Mouse (Mus musculus) telencephalon, adult 2 months (tissue): ENCODE measurements around the gene Nudt1.
"Not testable (repeated sequence)": the region's sequence is repeated elsewhere in the genome, so short reads cannot be mapped to it uniquely, and the experiment has no call there.

Source experiments
- DNase-seq: peaks from one replicate; pipeline ENCODE4 v3.0.0-alpha.2; 2011; ENCODE audit warnings: low read depth, low spot score

Gene Nudt1

GRCm38 (mm10) chr5:140342880-140343279 is 21.4 kb downstream of the Nudt1 start:
- DNase-seq = no peak

- no peak for DNase-seq
These were observed 23.8 kb downstream of the Nudt1 start for GRCm38 (mm10) chr5:140345244-140345643.

DNA sequence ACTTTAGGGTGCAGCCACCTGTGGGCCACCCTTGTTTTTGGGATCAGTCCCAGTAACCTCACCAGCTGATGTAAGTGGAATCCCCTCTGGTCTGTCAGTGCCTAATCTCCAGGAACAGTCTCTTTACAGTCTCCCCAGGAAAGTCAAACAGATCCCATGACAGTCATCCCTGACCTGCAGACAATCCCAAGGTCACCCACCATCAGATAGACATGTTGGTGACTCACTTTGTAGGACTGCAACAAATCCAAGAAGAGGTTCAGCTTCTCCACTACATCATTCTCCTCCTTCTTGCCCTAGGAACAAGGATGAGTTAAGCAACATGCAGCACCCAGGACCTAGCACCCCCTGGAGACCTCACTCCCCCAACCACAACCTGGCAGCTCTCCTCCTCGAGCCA is 24.6 kb downstream of the Nudt1 start:
- no peak for DNase-seq

DNA sequence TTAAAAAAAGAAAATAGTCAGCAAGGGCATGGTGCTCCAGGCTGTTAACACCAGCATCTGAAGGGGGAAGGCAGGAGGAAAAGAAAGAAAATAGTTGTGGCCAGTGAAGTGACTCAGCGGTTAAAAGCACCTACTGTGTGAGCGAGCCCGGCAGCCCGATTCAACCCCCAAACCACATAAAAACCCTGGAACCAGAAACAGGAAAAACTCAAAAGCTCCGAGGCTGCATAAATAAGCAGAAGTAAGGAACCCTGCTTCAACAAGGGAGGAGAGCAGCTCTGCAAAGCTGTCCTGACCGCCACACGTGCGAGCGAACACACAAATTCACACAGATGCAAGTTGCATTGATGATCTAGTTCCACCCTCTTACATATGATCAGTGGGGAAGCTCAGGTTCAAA is 28.4 kb downstream of the Nudt1 start:
- no peak for DNase-seq

DNA sequence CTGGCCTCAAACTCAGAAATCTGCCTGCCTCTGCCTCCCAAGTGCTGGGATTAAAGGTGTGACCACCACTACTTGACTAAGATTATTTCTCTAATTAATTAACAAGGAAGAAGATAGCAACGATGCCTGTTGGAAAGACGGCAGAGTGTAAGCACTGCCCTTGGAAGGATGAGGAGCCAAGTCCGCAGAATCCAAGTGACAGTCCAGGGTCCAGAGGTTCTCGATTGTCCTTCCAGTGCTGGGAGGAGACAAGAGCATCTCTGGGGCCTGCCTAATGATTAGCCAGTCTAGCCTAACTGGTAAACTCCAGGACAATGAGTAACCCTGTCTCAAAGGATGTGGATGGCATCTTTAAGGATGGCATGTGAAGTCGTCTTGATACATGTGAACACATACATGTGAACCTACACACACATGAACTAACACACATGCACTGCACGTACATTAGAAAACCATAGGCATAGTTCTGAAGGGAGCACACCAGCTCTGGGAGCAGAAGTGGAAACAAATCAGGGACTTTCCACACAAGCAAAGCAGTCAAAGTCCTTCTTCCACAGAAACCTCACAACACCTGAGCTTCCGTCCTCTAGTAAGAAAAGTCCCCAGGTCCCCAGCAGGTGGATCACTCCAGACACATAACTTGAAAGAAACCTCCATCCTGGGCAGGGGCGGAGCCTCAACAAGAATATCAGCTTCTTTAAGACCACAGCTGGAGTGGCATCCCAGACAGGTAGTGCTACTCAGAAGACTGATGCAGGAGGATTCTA is 29.5 kb downstream of the Nudt1 start:
- no peak for DNase-seq

DNA sequence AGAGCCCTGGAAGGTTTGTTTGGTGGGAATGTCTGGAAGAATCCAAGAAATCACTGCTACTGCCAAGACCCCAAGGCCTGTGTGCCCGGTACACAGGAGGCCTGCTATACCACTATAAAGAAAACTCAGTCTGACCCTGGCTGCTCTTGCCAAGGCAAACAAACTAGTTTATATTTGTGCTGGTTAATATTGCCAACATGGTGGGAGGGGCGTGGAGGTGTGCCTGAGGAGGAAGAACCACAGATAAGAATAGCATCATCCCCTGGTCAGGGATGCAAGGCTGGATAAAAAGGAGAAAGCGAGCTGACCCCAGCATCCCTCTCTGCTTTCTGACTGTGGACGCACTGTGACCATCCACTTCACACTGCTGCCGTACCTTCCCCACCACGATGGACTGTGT is 30.9 kb downstream of the Nudt1 start:
- no peak for DNase-seq

DNA sequence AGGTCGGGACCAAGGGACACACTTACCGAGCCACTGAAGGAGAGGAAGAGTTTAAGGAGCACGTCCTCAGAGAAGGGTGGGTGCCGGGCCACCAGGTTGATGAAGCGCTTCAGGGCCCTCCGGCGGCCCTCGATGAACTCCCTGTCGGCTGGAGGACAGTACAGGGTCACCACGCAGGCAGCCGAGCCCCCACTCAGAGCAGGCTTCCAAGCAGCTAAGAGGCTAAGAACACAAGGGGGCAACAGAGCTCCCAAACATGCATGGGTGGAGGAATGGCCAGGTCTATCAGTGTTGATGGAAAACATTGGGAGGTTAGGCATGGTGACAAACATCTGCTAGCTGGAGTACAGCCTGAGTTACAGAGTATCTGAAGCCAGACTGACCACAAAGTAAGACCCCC is 34.5 kb downstream of the Nudt1 start:
- no peak for DNase-seq

DNA sequence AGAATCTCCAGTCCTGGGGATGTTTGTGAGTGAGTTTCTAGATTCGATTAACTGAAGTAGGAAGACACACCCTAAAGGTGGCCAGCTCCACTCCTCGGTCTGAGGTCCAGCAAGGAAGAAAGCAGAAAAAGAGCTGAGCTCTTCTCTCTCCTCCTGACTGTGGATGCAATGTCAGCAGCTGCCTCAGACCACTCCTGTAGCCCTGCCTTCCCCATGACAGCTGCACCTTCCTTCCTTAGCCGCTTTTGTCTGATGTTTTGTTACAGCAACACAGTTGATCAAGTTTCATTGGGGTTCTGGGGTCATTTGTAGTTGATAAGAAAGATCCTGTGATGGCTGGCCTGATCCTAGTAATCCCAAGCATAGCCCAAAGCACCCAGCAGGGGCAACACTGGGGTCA is 36.0 kb downstream of the Nudt1 start:
- DNase-seq = no peak

GRCm38 (mm10) chr5:140359930-140360674 is 38.6 kb downstream of the Nudt1 start:
- DNase-seq = no peak

GRCm38 (mm10) chr5:140364415-140364814 is 43.0 kb downstream of the Nudt1 start:
- no peak for DNase-seq

- not testable (repeated sequence) for DNase-seq
These were observed 46.7 kb downstream of the Nudt1 start for GRCm38 (mm10) chr5:140368126-140368525.

DNA sequence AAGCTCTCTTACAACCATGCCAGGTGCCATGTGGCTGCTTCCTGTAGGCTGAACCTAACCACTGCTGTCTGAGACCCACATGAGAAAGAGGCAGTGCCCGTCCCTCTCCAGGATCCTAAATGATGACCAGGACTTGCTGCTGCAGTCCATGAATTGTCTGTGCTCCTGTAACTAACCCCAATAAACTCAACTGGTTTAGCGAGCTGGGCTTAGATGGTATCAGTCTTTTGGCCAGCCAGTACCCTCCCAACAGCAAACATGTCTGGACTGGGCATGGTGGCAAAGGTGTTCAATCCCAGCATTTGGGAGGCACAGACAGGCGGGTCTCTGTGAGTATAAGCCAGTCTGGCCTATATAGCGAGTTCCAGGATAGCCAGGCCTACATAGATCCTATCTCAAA is 47.5 kb downstream of the Nudt1 start:
- DNase-seq = no peak

DNA sequence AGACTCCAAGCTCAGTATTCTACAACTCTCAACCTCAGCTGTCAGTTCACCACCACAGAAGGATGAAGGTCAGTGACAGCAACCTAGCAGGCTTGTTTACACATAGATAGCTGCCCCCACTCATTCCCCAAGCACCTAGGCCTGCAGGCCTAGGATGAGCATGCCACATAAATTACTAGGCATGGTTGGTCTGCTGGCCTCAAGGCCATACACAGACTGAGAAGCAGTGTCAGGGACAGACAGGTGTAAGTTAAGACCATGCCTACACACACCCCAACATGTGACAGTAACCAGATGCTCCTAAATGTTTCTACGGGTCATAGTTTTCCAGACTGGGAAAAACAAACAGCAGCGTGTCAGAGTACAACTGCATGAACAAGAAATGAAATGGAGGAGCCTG is 48.0 kb downstream of the Nudt1 start:
- DNase-seq = no peak

DNA sequence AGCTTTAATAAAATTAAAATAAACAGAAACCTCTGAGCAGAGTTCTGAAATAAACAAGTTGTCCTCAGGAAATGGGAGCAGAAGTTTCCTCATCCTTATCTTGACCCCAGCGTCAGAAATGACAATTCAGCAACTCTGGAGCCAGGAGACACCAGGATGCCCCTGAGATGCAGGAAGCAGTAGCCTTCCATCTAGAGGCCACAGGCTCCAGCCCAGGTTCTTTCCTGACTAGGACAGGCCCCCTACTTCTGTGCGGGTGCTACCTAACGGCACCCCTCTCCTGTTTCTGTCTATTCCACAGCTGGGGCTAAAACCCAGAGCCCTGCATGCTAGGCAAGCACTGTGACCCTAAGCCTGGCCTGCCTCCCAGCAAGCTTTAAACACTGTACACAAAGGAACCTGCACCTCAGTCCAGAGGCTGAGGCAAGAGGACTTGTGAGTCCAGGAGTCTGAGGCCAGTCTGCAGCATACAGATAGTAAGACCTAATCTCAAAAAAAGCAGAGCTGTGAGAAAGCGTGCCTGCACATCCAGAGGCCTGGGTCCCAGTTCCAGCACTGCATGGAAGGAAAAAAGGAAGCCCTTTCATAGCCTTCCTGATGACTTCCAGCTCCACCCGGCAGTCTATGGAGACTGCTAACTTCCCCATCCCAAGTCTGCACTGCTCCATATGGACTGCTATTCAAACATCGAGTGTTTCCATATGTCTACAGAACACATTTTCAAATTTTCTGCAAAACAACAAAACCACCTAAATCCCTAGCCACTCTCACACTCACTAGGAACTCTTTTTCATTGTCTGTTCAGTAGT is 49.2 kb downstream of the Nudt1 start:
- no peak for DNase-seq

- peak; percentile 50 for DNase-seq
These were observed 50.2 kb downstream of the Nudt1 start for GRCm38 (mm10) chr5:140371671-140372070.

GRCm38 (mm10) chr5:140373711-140374110 is 52.3 kb downstream of the Nudt1 start:
- no peak for DNase-seq

GRCm38 (mm10) chr5:140374226-140374625 is 52.8 kb downstream of the Nudt1 start:
- DNase-seq = peak; percentile 53

DNA sequence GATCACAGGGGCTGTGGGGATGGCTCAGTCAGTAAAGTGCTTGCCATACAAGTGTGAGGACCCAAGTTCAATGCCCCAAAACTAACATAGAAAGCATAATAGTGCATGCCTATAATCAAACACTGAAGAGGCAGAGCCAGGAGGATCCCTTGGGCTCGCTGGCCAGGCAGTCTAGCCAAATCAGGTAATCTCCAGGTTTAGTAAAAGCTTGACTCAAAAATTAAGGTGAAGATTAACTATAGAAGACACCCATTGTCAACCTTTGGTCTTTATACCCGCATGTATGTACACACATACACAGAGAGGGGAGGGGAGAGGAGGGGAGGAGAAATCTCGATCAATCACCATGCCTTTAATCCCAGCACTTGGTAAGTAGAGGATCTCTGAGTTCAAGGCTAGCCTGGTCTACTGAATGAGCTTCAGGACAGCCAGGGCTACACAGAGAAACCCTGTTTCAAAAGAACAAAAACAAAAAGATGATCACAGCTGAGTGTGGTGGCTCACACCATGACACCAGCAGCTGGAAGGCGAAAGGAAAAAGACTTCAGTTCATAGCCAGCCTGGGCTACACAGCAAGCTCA is 53.9 kb downstream of the Nudt1 start:
- DNase-seq = no peak

DNA sequence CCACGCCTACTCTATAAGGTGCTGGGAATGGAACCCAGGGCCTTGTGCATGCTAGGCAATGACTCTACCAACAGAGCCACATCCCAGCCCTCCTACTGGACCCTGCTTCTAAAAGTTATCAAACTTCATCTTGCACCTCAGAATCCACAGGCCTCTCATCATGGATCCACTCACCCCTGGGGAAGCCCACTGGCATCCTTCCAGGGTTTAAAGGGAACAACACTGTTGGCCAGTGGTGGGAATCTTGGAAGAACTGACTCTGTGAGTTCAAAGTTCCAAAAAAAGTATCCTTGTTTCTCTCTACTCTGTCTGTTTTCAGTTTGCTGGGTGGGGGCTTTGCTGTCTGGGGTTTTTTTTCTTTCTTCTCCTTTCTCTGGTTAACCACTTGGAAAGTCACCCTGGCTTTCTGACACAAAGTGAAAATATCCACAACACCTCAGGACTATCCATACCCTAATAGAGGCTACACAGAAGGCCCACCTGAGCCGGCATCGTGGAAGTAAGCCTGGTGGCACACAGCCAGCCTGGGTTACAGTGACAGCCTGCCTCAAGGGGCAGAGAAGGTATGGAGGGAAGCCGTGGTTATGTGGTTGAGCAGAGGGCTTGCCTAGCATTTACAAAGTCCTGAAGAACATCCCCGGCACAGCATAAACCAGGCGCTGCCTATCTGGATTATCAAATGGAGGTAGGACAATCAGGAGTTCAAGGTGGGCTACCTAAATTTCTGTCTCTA is 56.8 kb downstream of the Nudt1 start:
- DNase-seq = no peak

GRCm38 (mm10) chr5:140379299-140379698 is 57.8 kb downstream of the Nudt1 start:
- no peak for DNase-seq

DNA sequence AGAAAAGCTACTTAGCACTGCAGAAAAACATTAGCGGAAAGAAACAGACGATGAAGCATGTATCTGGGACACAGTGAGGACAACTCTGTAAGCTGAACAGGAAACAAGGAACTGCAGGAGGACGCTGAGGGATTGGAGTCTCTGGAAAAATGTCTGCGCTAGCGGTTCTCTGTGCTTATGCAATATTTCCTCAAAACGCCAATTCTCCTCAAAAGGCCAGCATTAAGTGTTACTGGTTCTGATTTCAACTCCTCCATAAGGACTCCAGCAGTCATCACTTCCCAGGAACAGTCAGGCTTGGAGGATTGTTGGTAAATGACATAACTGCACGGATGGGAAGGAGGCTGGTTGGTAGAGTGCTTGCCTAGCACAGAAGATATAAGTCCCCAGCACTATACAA is 59.7 kb downstream of the Nudt1 start:
- no peak for DNase-seq
